Mouse (Mus musculus): ENCODE measurements around the gene Zmat5. TPM values are rescaled to one million over a fixed set of nuclear protein-coding genes. Genes with fewer than 3 reads are reported as not detected.

Zmat5 gene
- polyA plus RNA-seq, 1 experiment from 2014 or later = 66.6 TPM

DNA sequence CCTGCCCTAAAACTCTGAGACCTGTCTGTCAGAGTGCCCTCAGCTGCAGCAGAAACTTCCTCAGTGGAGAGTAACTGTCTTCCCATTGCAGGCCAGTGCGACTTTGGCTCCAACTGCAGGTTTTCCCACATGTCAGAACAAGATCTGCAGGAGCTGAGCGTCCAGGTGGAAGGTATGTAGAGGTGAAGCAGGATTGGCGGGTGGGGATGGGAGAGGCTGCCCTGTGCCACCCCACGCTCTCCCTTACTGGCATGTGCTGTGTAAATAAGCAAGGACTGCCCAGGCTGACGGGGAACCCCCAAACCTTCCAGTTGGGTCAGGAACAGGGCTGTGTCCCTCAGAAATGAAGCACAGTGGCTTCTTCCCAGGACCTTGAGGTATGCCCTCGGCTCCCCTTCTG lies 25.6 kb downstream of the Zmat5 start:
- Histone ChIP-seq H3K4me2 (ENCODE audit: low read depth, low read length) (no peak overlapping the region), H3K9me3 (replicated peaks; ENCODE audit: control insufficient read depth, low read length) (no peaks in the 10 kb centered on the region), H3K27me3 (ENCODE audit: control insufficient read depth, insufficient read depth, low read length) (no peaks in the 10 kb centered on the region), H3K9ac (replicated peaks; ENCODE audit: low read length) (no peak overlapping the region), H3K27ac (replicated peaks; ENCODE audit: low read depth, low read length) (no peak overlapping the region), H3K4me1 (ENCODE audit: control insufficient read depth, insufficient read depth, low read length) (no peaks in the 10 kb centered on the region), H3K36me3 (replicated peaks; ENCODE audit: control insufficient read depth, insufficient read depth, low read depth, low read length) (no peaks in the 10 kb centered on the region; the same call in 1 of the 2 replicates), H3K4me3 (ENCODE audit: low read depth, low read length) (no peak overlapping the region)
- 83% methylated on average over 6 of the region's 6 CpGs for WGBS
- no peak for ATAC-seq (replicated peaks; ENCODE audit: insufficient number of reproducible peaks, low FRiP score, low TSS enrichment, low read depth)
- DNase-seq (ENCODE audit: low spot score) = no peak

DNA sequence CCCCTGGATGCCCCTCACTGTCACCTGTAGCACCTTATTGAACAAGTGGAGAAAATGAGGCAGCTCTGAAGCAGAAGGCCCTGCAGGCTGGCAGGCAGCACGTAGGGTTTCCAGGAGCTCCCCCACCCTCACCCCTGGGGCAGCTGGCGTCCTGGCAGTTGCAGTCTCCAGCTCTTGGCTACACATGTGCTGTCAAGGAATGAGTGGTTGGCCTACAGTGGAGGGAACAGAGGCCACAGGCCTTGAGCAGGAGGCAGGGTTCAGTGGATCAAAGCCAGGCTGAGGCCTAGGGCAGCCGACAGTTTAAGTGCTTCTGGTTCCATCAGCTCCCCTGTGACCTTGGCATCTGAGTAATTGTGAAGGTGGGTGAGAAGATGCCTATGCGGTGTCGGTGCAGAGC lies 26.4 kb downstream of the Zmat5 start:
- H3K4me3 ChIP-seq (ENCODE audit: low read depth, low read length) = no peak overlapping the region
- H3K36me3 ChIP-seq (replicated peaks; ENCODE audit: control insufficient read depth, insufficient read depth, low read depth, low read length) = no peaks in the 10 kb centered on the region; the same call in 1 of the 2 replicates
- H3K9me3 ChIP-seq (replicated peaks; ENCODE audit: control insufficient read depth, low read length) = no peaks in the 10 kb centered on the region
- H3K4me1 ChIP-seq (ENCODE audit: control insufficient read depth, insufficient read depth, low read length) = no peaks in the 10 kb centered on the region; the same call in 1 of the 2 replicates
- no peak overlapping the region for H3K4me2 ChIP-seq (ENCODE audit: low read depth, low read length)
- H3K27me3 ChIP-seq (ENCODE audit: control insufficient read depth, insufficient read depth, low read length) = no peaks in the 10 kb centered on the region
- no peak overlapping the region for H3K9ac ChIP-seq (replicated peaks; ENCODE audit: low read length)
- ATAC-seq (replicated peaks; ENCODE audit: insufficient number of reproducible peaks, low FRiP score, low TSS enrichment, low read depth) (no peak), DNase-seq (ENCODE audit: low spot score) (no peak)
- H3K27ac ChIP-seq (replicated peaks; ENCODE audit: low read depth, low read length) = no peak overlapping the region
- WGBS = 72% methylated on average over 5 of the region's 5 CpGs

DNA sequence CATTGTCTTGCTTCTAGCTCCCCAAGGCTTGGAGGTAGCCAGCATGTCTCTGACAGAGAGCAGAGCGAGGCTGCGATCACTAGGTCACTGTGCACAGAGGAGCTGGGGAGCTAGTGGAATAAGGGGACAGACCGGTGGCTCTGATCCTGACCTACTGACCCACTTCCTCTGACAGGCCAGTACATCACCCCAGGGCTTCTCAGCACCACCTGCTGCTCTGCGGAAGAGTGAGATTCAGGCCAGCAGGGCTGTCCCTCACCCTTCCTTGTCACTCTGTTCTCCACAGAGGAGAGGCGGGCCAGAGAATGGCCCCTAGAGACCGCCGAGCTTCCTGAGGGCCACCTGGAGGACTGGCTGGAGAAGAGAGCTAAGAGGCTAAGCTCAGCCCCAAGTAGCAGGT lies 27.3 kb downstream of the Zmat5 start:
- ATAC-seq (replicated peaks; ENCODE audit: insufficient number of reproducible peaks, low FRiP score, low TSS enrichment, low read depth) (no peak), DNase-seq (ENCODE audit: low spot score) (no peak)
- Histone ChIP-seq H3K4me3 (ENCODE audit: low read depth, low read length) (no peak overlapping the region), H3K36me3 (replicated peaks; ENCODE audit: control insufficient read depth, insufficient read depth, low read depth, low read length) (no peaks in the 10 kb centered on the region; the same call in 1 of the 2 replicates), H3K9me3 (replicated peaks; ENCODE audit: control insufficient read depth, low read length) (no peaks in the 10 kb centered on the region), H3K9ac (replicated peaks; ENCODE audit: low read length) (no peak overlapping the region), H3K4me2 (ENCODE audit: low read depth, low read length) (no peak overlapping the region), H3K27ac (replicated peaks; ENCODE audit: low read depth, low read length) (no peak overlapping the region), H3K4me1 (ENCODE audit: control insufficient read depth, insufficient read depth, low read length) (no peaks in the 10 kb centered on the region; the same call in 1 of the 2 replicates), H3K27me3 (ENCODE audit: control insufficient read depth, insufficient read depth, low read length) (no peaks in the 10 kb centered on the region)
- 48% methylated on average over 7 of the region's 7 CpGs for WGBS

DNA sequence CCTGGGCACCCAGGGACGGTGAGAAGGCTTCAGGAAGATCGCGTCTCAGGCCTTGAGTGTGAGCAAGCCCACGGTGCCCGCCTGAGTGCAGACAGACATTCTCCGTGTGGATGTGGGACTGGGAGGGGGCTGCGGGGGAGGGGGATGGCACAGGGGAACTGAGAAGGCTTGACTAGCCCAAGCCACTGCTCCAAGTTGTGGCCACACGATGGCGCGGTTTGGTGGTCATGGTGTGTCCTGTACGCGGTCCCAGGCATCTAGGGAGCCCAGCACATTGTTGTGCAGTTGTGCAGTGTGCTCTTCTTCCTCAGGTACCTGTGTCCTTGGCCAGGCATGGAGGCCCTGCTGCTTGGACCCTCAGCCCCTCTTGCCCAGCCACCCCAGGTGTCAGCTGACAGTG lies 29.7 kb downstream of the Zmat5 start:
- Histone ChIP-seq H3K27ac (replicated peaks; ENCODE audit: low read depth, low read length) (no peak overlapping the region), H3K9me3 (replicated peaks; ENCODE audit: control insufficient read depth, low read length) (no peaks in the 10 kb centered on the region), H3K27me3 (ENCODE audit: control insufficient read depth, insufficient read depth, low read length) (no peaks in the 10 kb centered on the region), H3K4me3 (ENCODE audit: low read depth, low read length) (no peak overlapping the region), H3K9ac (replicated peaks; ENCODE audit: low read length) (no peak overlapping the region), H3K4me2 (ENCODE audit: low read depth, low read length) (no peak overlapping the region), H3K36me3 (replicated peaks; ENCODE audit: control insufficient read depth, insufficient read depth, low read depth, low read length) (no peaks in the 10 kb centered on the region; the same call in none of the 2 replicates), H3K4me1 (ENCODE audit: control insufficient read depth, insufficient read depth, low read length) (no peaks in the 10 kb centered on the region; the same call in 1 of the 2 replicates)
- ATAC-seq (replicated peaks; ENCODE audit: insufficient number of reproducible peaks, low FRiP score, low TSS enrichment, low read depth) (no peak), DNase-seq (ENCODE audit: low spot score) (peak; percentile 47)
- WGBS = 21% methylated on average over 12 of the region's 12 CpGs

DNA sequence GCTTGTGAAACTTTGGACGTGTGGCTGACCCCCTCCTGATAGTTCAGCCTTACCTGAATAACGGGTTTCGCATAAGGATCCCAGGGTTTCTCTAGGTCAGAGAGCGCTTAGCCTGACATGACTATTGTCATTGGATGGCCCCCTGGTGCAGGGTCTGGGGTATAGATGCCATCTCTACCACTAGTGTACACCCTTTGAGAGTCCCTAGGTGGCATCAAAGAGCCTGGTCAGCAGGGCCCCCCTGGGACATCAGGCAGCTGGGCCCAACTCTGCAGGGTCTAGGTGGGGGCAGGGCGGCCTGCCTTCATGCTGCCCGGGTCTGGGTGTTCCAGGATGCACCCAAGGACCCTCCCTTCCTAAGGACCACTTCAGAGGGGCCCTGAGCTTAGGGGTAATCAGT lies 31.9 kb downstream of the Zmat5 start:
- WGBS = 37% methylated on average over 6 of the region's 6 CpGs
- no peak for DNase-seq (ENCODE audit: low spot score)
- no peak for ATAC-seq (replicated peaks; ENCODE audit: insufficient number of reproducible peaks, low FRiP score, low TSS enrichment, low read depth)

DNA sequence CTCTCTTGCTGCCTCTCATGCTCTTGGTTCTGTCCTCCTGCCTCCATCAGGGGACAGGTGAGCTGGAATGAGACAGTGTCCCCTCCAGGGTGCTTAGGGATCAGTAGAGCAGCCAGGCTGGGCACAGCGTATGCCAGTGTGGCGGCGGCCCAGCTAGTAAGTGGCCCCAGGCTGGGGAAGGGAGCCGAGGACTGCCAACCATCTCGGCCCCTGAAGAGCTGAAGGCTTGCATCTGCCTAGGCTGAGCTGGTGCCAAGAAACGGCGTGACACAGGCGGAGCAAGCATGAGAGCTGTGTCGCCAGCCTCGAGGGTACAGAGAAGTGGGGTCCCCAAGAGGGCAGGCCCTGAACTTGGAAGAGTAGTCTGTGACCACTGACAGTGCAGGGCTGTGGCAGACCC lies 33.2 kb downstream of the Zmat5 start:
- Histone ChIP-seq H3K9me3 (replicated peaks; ENCODE audit: control insufficient read depth, low read length) (no peaks in the 10 kb centered on the region), H3K36me3 (replicated peaks; ENCODE audit: control insufficient read depth, insufficient read depth, low read depth, low read length) (no peaks in the 10 kb centered on the region; the same call in 1 of the 2 replicates), H3K9ac (replicated peaks; ENCODE audit: low read length) (no peak overlapping the region), H3K27ac (replicated peaks; ENCODE audit: low read depth, low read length) (no peak overlapping the region), H3K27me3 (ENCODE audit: control insufficient read depth, insufficient read depth, low read length) (no peaks in the 10 kb centered on the region), H3K4me3 (ENCODE audit: low read depth, low read length) (no peak overlapping the region), H3K4me1 (ENCODE audit: control insufficient read depth, insufficient read depth, low read length) (no peaks in the 10 kb centered on the region; the same call in 1 of the 2 replicates), H3K4me2 (ENCODE audit: low read depth, low read length) (no peak overlapping the region)
- ATAC-seq (replicated peaks; ENCODE audit: insufficient number of reproducible peaks, low FRiP score, low TSS enrichment, low read depth) (no peak), DNase-seq (ENCODE audit: low spot score) (no peak)
- WGBS = 79% methylated on average over 10 of the region's 10 CpGs

More for the DNA sequence above, 31.9 kb downstream of the Zmat5 start:
- no peaks in the 10 kb centered on the region; the same call in 1 of the 2 replicates for H3K4me1 ChIP-seq (ENCODE audit: control insufficient read depth, insufficient read depth, low read length)
- H3K27ac ChIP-seq (replicated peaks; ENCODE audit: low read depth, low read length) = no peak overlapping the region
- H3K9ac ChIP-seq (replicated peaks; ENCODE audit: low read length) = no peak overlapping the region; the same call in 1 of the 2 replicates
- no peaks in the 10 kb centered on the region; the same call in none of the 2 replicates for H3K36me3 ChIP-seq (replicated peaks; ENCODE audit: control insufficient read depth, insufficient read depth, low read depth, low read length)
- H3K4me2 ChIP-seq (ENCODE audit: low read depth, low read length) = no peak overlapping the region
- no peaks in the 10 kb centered on the region for H3K27me3 ChIP-seq (ENCODE audit: control insufficient read depth, insufficient read depth, low read length)
- H3K4me3 ChIP-seq (ENCODE audit: low read depth, low read length) = no peak overlapping the region
- H3K9me3 ChIP-seq (replicated peaks; ENCODE audit: control insufficient read depth, low read length) = no peaks in the 10 kb centered on the region

DNA sequence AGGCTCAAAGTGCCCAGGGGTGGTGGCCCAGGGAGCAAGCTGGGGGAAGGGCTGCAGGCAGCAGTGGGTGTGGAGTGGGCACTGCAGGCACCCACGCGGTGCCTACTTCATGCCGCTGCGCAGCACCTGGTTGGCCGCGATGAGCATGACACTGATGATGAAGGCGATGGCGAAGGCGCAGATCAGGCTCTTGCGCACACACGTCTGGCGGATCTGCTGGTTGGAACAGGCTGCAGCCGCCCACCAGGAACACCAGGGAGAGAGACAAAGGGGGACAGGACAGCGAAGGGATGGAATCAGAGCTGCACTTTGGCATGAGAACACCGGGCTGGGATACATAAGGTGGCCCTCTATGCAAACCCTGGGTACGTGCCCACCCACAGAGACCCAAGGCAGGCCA lies 34.2 kb downstream of the Zmat5 start:
- no peaks in the 10 kb centered on the region for H3K9me3 ChIP-seq (replicated peaks; ENCODE audit: control insufficient read depth, low read length)
- H3K36me3 ChIP-seq (replicated peaks; ENCODE audit: control insufficient read depth, insufficient read depth, low read depth, low read length) = no peaks in the 10 kb centered on the region; the same call in 1 of the 2 replicates
- no peak overlapping the region for H3K9ac ChIP-seq (replicated peaks; ENCODE audit: low read length)
- no peak overlapping the region for H3K4me3 ChIP-seq (ENCODE audit: low read depth, low read length)
- no peaks in the 10 kb centered on the region; the same call in 1 of the 2 replicates for H3K4me1 ChIP-seq (ENCODE audit: control insufficient read depth, insufficient read depth, low read length)
- DNase-seq (ENCODE audit: low spot score) = no peak
- H3K27me3 ChIP-seq (ENCODE audit: control insufficient read depth, insufficient read depth, low read length) = peaks cover 1% of the 10 kb centered on the region; the same call in 1 of the 2 replicates
- no peak overlapping the region for H3K27ac ChIP-seq (replicated peaks; ENCODE audit: low read depth, low read length)
- ATAC-seq (replicated peaks; ENCODE audit: insufficient number of reproducible peaks, low FRiP score, low TSS enrichment, low read depth) = no peak
- 92% methylated on average over 16 of the region's 16 CpGs for WGBS
- H3K4me2 ChIP-seq (ENCODE audit: low read depth, low read length) = no peak overlapping the region

DNA sequence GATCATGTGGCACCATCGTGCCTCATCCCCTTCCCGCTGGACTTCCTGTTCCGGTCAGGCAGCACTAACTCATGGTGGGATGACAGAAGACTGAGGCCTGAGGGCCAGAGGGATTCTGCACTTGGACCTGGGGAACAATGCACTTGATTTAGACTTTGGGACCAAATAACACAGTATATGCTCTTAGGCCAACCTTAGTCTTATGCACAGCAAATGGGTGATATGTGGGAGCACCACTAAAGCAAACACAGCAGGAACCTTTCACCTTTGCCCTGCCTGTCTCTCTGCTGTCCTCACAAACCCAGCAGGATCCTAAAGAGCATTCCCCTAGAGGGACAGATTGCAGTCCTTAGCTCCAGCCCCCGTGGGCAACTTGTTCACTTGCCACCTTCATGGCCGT lies 36.3 kb downstream of the Zmat5 start:
- Histone ChIP-seq H3K27me3 (ENCODE audit: control insufficient read depth, insufficient read depth, low read length) (peaks cover 22% of the 10 kb centered on the region), H3K4me2 (ENCODE audit: low read depth, low read length) (no peak overlapping the region), H3K4me3 (ENCODE audit: low read depth, low read length) (no peak overlapping the region), H3K4me1 (ENCODE audit: control insufficient read depth, insufficient read depth, low read length) (no peaks in the 10 kb centered on the region; the same call in 1 of the 2 replicates), H3K9ac (replicated peaks; ENCODE audit: low read length) (no peak overlapping the region), H3K36me3 (replicated peaks; ENCODE audit: control insufficient read depth, insufficient read depth, low read depth, low read length) (no peaks in the 10 kb centered on the region; the same call in 1 of the 2 replicates), H3K9me3 (replicated peaks; ENCODE audit: control insufficient read depth, low read length) (no peaks in the 10 kb centered on the region), H3K27ac (replicated peaks; ENCODE audit: low read depth, low read length) (no peak overlapping the region)
- WGBS = 71% methylated on average over 5 of the region's 5 CpGs
- no peak for ATAC-seq (replicated peaks; ENCODE audit: insufficient number of reproducible peaks, low FRiP score, low TSS enrichment, low read depth)
- DNase-seq (ENCODE audit: low spot score) = no peak

All from embryonic facial prominence, embryonic 11.5 days (tissue).